Mouse (Mus musculus): ENCODE data around the gene Fkbp1b.
A peak's percentile ranks its signal among the peaks of the same experiment; 100 is the strongest.

Fkbp1b gene

GRCm38 (mm10) chr12:4840741-4841140 is 650 bp downstream of the Fkbp1b start:
- H3K4me3 ChIP-seq (replicated peaks; ENCODE audit: low read length): peak overlapping the region; percentile 93

GRCm38 (mm10) chr12:4840010-4840409 is 1.4 kb downstream of the Fkbp1b start:
- peak overlapping the region; percentile 93 for H3K4me3 ChIP-seq (replicated peaks; ENCODE audit: low read length)
- peaks cover 10% of the 10 kb centered on the region for H3K36me3 ChIP-seq (ENCODE audit: insufficient read depth, low read length)
- no peaks in the 10 kb centered on the region for H3K9me3 ChIP-seq (ENCODE audit: low read length)
- peaks cover 41% of the 10 kb centered on the region for H3K4me1 ChIP-seq (replicated peaks; ENCODE audit: low read depth, low read length)
- H3K27me3 ChIP-seq (ENCODE audit: insufficient read depth, low read length): peaks cover 42% of the 10 kb centered on the region
- TF ChIP-seq NANOG (IDR thresholded peaks at IDR 0.05; ENCODE audit: borderline replicate concordance, low read length): no peak
- no peak for TF ChIP-seq POU5F1 (IDR thresholded peaks at IDR 0.05; ENCODE audit: borderline replicate concordance, low read length)
- no peak for TF ChIP-seq CTCF (conservative IDR thresholded peaks at IDR 0.05; ENCODE audit: low read length)

More at GRCm38 (mm10) chr12:4840741-4841140, 650 bp downstream of the Fkbp1b start:
- TF ChIP-seq CTCF (conservative IDR thresholded peaks at IDR 0.05; ENCODE audit: low read length) (no peak), POU5F1 (IDR thresholded peaks at IDR 0.05; ENCODE audit: borderline replicate concordance, low read length) (no peak), NANOG (IDR thresholded peaks at IDR 0.05; ENCODE audit: borderline replicate concordance, low read length) (no peak)
- H3K4me1 ChIP-seq (replicated peaks; ENCODE audit: low read depth, low read length): peaks cover 44% of the 10 kb centered on the region
- H3K27me3 ChIP-seq (ENCODE audit: insufficient read depth, low read length): peaks cover 42% of the 10 kb centered on the region
- H3K36me3 ChIP-seq (ENCODE audit: insufficient read depth, low read length): peaks cover 10% of the 10 kb centered on the region
- H3K9me3 ChIP-seq (ENCODE audit: low read length): no peaks in the 10 kb centered on the region

GRCm38 (mm10) chr12:4836959-4837358 is 4.4 kb downstream of the Fkbp1b start:
- no peak overlapping the region for H3K4me3 ChIP-seq (replicated peaks; ENCODE audit: low read length)
- H3K27me3 ChIP-seq (ENCODE audit: insufficient read depth, low read length): peaks cover 32% of the 10 kb centered on the region
- TF ChIP-seq NANOG (IDR thresholded peaks at IDR 0.05; ENCODE audit: borderline replicate concordance, low read length) (no peak), CTCF (conservative IDR thresholded peaks at IDR 0.05; ENCODE audit: low read length) (no peak), POU5F1 (IDR thresholded peaks at IDR 0.05; ENCODE audit: borderline replicate concordance, low read length) (no peak)
- H3K36me3 ChIP-seq (ENCODE audit: insufficient read depth, low read length): peaks cover 31% of the 10 kb centered on the region
- peaks cover 18% of the 10 kb centered on the region for H3K4me1 ChIP-seq (replicated peaks; ENCODE audit: low read depth, low read length)
- H3K9me3 ChIP-seq (ENCODE audit: low read length): no peaks in the 10 kb centered on the region

- TF ChIP-seq POU5F1 (IDR thresholded peaks at IDR 0.05; ENCODE audit: borderline replicate concordance, low read length) (no peak), CTCF (conservative IDR thresholded peaks at IDR 0.05; ENCODE audit: low read length) (no peak), NANOG (IDR thresholded peaks at IDR 0.05; ENCODE audit: borderline replicate concordance, low read length) (no peak)
- H3K9me3 ChIP-seq (ENCODE audit: low read length): no peaks in the 10 kb centered on the region
- H3K4me1 ChIP-seq (replicated peaks; ENCODE audit: low read depth, low read length): peaks cover 24% of the 10 kb centered on the region
- peaks cover 82% of the 10 kb centered on the region for H3K36me3 ChIP-seq (ENCODE audit: insufficient read depth, low read length)
- no peaks in the 10 kb centered on the region for H3K27me3 ChIP-seq (ENCODE audit: insufficient read depth, low read length)
- no peak overlapping the region for H3K4me3 ChIP-seq (replicated peaks; ENCODE audit: low read length)
These were observed 14.1 kb downstream of the Fkbp1b start for GRCm38 (mm10) chr12:4827256-4827655.

DNA sequence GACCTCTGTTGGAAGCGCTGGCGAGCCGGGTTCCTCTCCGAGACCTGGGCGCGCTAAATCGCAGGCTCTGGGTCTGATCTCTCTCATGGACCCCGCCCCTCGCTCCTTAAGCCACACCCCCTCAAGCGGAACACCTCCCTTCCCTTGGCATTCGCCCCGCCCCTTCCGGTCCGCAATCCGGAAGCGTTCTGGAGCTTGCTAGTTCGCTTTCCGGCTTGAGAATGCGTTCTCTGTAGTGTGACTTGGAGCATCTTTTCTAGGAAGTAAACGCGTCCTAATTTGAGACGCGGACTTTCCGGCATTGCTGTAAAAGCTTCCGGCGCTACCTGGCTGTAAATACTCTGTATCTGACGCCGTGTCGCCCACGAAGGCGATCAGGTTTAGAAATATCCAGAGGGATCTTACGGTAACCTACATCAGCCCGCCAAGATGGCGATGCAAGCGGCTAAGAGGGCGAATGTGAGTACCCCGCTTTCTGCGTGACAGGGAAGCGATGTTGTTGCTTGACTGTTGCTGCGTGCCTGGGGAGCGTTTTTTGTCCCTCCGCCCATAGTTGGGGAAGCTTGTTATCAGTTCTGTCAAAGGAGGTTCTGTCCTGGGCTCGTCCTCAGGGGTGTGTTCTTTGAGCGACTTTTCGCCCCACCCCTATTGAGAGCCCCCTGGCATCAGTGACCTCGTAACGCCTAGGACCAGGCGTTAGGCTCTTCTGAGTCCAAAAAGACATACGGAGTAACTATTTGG is 23.9 kb downstream of the Fkbp1b start, which contains the start of gene Sf3b6:
TSS of gene Sf3b6 (plus strand) at position 184 of the 741 bp plus-strand sequence.
- Histone ChIP-seq H3K4me1 (replicated peaks; ENCODE audit: low read depth, low read length) (peaks cover 26% of the 10 kb centered on the region), H3K4me3 (replicated peaks; ENCODE audit: low read length) (peak within 1 kb of the TSS; percentile 100), H3K9me3 (ENCODE audit: low read length) (no peaks in the 10 kb centered on the region), H3K36me3 (ENCODE audit: insufficient read depth, low read length) (peaks cover 32% of the 10 kb centered on the region), H3K27me3 (ENCODE audit: insufficient read depth, low read length) (peaks cover 4% of the 10 kb centered on the region)
- TF ChIP-seq POU5F1 (IDR thresholded peaks at IDR 0.05; ENCODE audit: borderline replicate concordance, low read length) (no peak), NANOG (IDR thresholded peaks at IDR 0.05; ENCODE audit: borderline replicate concordance, low read length) (no peak), CTCF (conservative IDR thresholded peaks at IDR 0.05; ENCODE audit: low read length) (no peak)

DNA sequence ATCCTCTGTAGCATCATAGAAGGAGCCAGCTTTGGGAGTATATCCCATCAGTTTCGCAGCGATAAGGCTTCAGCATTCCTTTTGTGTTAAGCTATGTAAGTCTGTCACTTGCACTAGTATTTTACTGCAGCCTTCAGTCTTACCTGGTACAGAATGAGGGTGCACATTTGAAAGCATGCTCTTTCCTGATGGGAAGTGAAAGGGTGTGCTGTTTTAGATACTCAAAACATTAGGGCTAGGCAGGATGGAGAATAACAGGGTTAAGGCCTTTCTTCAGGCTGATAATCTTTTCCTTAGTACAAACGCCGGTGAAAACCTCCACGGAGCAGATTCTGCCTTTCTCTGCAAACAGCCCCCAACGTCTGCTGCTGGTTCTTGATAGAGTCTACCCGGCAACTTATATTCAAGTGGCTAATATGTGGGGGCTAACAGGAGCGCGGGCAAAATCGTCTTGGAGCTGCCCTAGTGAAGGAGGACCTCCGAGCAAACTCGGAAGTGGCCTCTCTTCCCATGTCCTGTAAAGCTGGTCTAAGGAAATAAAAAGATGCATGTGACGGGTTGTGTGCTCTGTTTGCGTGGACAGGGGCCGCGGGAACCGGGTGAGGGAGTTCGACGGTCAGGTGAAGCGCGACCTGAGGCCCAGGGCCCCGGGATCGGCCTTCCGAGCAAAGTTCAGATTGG is 24.6 kb downstream of the Fkbp1b start:
- H3K9me3 ChIP-seq (ENCODE audit: low read length): no peaks in the 10 kb centered on the region
- TF ChIP-seq POU5F1 (IDR thresholded peaks at IDR 0.05; ENCODE audit: borderline replicate concordance, low read length) (no peak), CTCF (conservative IDR thresholded peaks at IDR 0.05; ENCODE audit: low read length) (no peak), NANOG (IDR thresholded peaks at IDR 0.05; ENCODE audit: borderline replicate concordance, low read length) (no peak)
- peak overlapping the region; percentile 100 for H3K4me3 ChIP-seq (replicated peaks; ENCODE audit: low read length)
- peaks cover 6% of the 10 kb centered on the region for H3K27me3 ChIP-seq (ENCODE audit: insufficient read depth, low read length)
- peaks cover 26% of the 10 kb centered on the region for H3K4me1 ChIP-seq (replicated peaks; ENCODE audit: low read depth, low read length)
- H3K36me3 ChIP-seq (ENCODE audit: insufficient read depth, low read length): peaks cover 25% of the 10 kb centered on the region

- peaks cover 18% of the 10 kb centered on the region for H3K4me1 ChIP-seq (replicated peaks; ENCODE audit: low read depth, low read length)
- no peak for TF ChIP-seq POU5F1 (IDR thresholded peaks at IDR 0.05; ENCODE audit: borderline replicate concordance, low read length)
- TF ChIP-seq CTCF (conservative IDR thresholded peaks at IDR 0.05; ENCODE audit: low read length): no peak
- TF ChIP-seq NANOG (IDR thresholded peaks at IDR 0.05; ENCODE audit: borderline replicate concordance, low read length): no peak
These were observed 27.8 kb downstream of the Fkbp1b start for GRCm38 (mm10) chr12:4813636-4814035.

DNA sequence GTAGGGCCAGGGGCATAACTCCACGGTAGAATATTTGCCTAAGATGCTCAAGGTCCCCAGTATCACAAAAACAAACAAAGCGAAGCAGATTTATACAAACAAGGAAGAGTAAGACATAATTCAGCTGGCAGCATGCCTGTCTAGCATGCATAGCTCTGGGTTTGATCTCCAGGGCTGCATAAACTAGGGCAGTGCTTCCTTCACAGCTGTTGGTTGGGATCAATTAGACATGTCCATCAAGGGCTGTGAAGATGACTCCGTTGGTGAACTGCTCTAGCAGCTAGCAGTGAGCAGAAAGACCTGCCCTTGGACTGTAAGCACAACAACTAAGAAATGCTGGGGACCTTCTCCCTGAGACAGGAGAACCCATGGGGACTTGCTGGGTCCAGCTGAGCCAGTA is 29.7 kb downstream of the Fkbp1b start:
- no peaks in the 10 kb centered on the region for H3K36me3 ChIP-seq (ENCODE audit: insufficient read depth, low read length)
- TF ChIP-seq POU5F1 (IDR thresholded peaks at IDR 0.05; ENCODE audit: borderline replicate concordance, low read length): no peak
- TF ChIP-seq CTCF (conservative IDR thresholded peaks at IDR 0.05; ENCODE audit: low read length): no peak
- TF ChIP-seq NANOG (IDR thresholded peaks at IDR 0.05; ENCODE audit: borderline replicate concordance, low read length): no peak
- peaks cover 10% of the 10 kb centered on the region for H3K4me1 ChIP-seq (replicated peaks; ENCODE audit: low read depth, low read length)
- no peak overlapping the region for H3K4me3 ChIP-seq (replicated peaks; ENCODE audit: low read length)
- H3K27me3 ChIP-seq (ENCODE audit: insufficient read depth, low read length): peaks cover 11% of the 10 kb centered on the region
- H3K9me3 ChIP-seq (ENCODE audit: low read length): no peaks in the 10 kb centered on the region

More at GRCm38 (mm10) chr12:4813636-4814035, 27.8 kb downstream of the Fkbp1b start:
- no peak overlapping the region for H3K4me3 ChIP-seq (replicated peaks; ENCODE audit: low read length)
- H3K9me3 ChIP-seq (ENCODE audit: low read length): no peaks in the 10 kb centered on the region
- no peaks in the 10 kb centered on the region for H3K36me3 ChIP-seq (ENCODE audit: insufficient read depth, low read length)
- peaks cover 11% of the 10 kb centered on the region for H3K27me3 ChIP-seq (ENCODE audit: insufficient read depth, low read length)

Measured in E14TG2a.4 (cell line).